Mouse (Mus musculus) lung, adult 18-20 months (tissue): ENCODE results near the gene Ms4a6c.
"Not testable (repeated sequence)": the region's sequence is repeated elsewhere in the genome, so short reads cannot be mapped to it uniquely, and the experiment has no call there.

Experiments used
- DNase-seq, 2 experiments: peaks; one replicate each; pipeline ENCODE4 v3.0.0; 2022; ENCODE audit warnings: mixed read lengths in 2 of 2

Ms4a6c gene

DNA sequence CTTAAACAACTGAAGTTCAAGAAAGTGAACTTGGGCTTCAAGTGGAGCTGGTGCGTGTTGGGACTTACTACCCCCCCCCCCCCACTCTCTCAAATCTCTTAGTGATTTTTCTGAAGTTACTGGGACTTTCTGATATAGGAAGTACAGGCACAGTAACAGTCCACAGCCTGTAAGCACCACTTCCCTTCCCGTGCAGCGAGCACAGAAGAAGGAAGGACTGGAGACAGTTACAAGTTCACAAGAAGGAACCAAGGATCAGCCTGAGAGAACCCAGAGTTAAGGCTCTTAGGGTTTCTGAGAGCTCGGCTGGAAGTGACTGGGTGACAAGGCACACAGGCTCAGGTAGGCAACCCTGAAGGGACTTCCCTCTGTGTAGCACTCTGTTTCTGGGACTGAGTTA is at the start of gene Ms4a6c:
TSS of gene Ms4a6c (plus strand) at position 152 of the 400 bp plus-strand sequence.
- DNase-seq, result not testable (repeated sequence)

- DNase-seq, result not testable (repeated sequence)
These were observed 38.0 kb upstream of the Ms4a6c start for GRCm38 (mm10) chr19:11431209-11431608.

DNA sequence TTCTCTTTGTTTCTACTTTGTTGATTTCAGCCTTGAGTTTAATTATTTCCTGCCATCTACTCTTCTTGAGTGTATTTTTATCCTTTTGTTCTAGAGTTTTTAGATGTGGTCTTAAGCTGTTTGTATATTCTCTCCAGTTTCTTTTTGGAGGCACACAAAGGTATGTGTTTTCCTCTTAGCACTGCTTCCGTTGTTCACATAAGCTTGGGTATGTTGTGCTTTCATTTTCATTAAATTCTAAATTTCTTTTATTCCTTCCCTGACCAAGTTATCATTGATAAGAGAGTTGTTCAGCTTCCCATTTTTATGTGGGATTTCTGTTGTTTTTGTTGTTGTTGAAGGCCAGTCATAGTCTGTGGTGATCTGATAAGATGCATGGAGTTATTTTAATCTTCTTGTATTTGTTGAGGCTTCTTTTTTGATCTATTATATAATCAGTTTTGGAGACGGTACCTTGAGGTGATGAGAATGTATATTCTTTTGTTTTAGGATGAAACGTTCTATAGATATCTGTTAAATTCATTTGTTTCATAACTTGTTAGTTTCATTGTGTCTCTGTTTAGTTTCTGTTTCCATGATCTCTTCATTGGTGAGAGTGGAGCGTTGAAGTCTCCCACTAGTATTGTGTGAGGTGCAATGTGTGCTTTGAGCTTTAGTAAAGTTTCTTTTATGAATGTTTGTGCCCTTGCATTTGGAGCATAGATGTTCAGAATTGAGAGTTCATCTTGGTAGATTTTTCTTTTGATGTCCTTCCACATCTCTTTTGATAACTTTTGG is 33.9 kb upstream of the Ms4a6c start:
- no peak for DNase-seq

DNA sequence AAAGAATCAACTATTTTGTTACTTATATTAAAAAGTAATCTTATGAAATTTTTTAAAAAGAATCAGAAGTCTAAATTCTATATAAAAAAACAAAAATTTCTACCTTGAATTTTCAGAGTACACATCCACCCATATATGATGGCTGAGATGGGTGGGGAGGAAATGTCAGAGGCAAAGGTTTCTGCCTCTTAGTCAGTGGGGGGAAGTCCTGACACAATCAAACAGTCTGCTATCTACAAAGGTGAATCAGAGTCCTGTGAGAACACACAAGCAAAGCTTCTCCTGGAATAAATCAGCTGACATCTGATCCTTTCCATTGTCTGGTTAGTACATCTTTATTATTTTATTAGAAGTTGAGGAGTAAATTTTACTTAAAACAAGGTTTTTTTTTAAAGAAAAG is 25.8 kb upstream of the Ms4a6c start, which contains the start of gene Ms4a4b:
TSS of gene Ms4a4b (plus strand) at position 216 of the 400 bp plus-strand sequence.
- no peak for DNase-seq

GRCm38 (mm10) chr19:11443964-11444363 is 25.2 kb upstream of the Ms4a6c start:
- DNase-seq, result no peak

DNA sequence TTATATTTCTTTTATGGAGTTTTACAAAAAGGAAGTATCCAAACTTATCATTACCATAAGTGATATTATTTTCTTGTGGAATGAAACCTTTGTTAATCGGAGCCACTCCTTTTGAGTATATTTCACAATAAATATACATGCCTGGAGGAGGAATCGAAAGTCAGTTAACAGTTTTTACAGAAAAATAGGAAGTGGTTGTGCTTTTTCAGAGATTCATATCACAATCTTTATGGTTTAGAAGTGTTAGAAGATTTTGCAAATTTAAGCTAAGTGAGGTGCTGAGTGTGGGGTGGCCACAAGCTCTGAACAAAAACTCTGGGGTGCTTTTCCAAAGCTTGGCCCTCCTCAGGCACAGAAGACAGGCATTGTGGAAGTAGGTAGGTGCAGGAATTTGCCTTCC is 21.9 kb upstream of the Ms4a6c start:
- no peak for DNase-seq

DNA sequence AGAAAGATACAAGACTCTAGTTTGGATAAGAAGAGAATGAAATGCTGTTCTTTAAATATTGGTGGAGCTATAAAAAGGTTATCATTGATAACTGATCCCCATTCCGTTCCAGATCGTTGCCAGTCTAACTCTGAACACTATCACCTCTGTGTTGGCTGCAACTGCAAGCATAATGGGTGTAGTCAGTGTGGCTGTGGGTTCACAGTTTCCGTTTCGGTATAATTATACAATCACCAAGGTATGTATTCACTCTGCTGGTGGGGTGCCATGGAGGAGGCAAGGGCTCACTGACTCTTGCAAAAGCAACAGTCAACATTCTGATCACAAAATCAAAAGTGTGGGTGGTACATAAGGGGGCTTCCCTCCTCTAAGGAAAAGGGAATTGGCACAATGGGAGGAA is 10.1 kb upstream of the Ms4a6c start:
- not testable (repeated sequence) for DNase-seq

DNA sequence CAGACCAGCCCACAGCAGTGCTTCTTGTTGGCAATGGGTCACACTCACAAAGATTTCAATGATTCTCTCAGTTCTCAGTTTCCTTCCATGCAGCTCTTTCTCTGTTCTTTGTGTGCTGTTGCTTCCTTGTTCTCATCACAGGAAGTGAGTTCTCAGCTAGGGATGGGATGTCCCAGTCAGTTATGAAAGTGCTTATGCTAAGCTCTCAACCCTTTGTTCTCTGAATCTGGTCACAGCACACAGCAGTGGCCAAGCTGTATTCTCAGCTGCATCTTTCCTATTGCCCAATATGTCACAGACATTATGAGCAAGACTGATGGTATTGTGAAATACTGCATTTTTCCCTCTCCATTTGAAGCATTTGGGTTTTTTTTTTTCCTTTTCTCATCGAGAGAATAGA is 4.4 kb upstream of the Ms4a6c start:
- peak in 1 of 2 experiments; percentile 8 for DNase-seq

- no peak for DNase-seq
These were observed 2.7 kb upstream of the Ms4a6c start for GRCm38 (mm10) chr19:11466471-11466870.

GRCm38 (mm10) chr19:11468361-11468760 is 805 bp upstream of the Ms4a6c start:
- not testable (repeated sequence) for DNase-seq

DNA sequence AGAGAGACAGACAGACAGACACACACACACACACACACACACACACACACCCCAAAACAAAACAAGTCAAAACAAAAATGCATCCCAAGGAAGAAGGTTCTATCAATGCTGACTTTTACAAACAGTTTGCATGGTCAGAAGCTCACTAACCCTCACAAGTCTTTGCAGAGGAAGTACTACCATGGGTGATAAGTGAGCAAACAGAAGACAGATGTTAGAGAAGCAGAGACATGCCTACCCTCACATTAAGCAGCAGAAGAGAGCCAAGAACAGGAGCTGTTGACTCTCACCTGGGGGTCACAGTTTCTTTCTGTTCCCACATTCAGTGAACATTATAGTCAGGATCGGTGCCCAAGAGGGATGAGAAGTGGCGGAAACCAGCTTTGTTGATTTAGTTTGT is 10.5 kb downstream of the Ms4a6c start:
- DNase-seq, result no peak

GRCm38 (mm10) chr19:11482684-11483083 is 13.5 kb downstream of the Ms4a6c start:
- no peak for DNase-seq

GRCm38 (mm10) chr19:11483941-11484340 is 14.8 kb downstream of the Ms4a6c start:
- DNase-seq, result no peak

DNA sequence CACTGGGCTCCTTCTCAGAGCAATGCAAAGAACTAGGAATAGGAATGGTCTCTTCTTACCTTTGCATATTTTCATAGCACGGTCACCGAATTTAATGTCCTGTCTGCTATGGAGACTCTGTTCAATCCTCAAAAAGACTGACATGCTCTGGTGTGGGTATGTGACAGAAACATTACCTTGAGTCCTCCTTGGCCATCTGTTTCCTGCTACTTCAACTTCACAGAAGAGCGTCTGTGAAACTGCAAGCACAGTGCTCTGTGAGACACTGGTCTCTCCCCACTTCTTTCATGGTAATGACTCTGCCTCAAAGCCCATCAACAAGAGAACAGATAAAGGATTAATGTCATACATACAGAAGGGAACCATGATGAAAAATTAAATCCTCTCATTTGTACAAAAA is 15.2 kb downstream of the Ms4a6c start:
- DNase-seq, result no peak

GRCm38 (mm10) chr19:11485266-11485665 is 16.1 kb downstream of the Ms4a6c start:
- DNase-seq, result no peak

- no peak for DNase-seq
These were observed 16.6 kb downstream of the Ms4a6c start, which contains the start of gene Gm8369 for GRCm38 (mm10) chr19:11485746-11486145. Gene Gm8369 (plus strand): TSS chr19:11485938.

GRCm38 (mm10) chr19:11486599-11486998 is 17.4 kb downstream of the Ms4a6c start:
- DNase-seq, result no peak

DNA sequence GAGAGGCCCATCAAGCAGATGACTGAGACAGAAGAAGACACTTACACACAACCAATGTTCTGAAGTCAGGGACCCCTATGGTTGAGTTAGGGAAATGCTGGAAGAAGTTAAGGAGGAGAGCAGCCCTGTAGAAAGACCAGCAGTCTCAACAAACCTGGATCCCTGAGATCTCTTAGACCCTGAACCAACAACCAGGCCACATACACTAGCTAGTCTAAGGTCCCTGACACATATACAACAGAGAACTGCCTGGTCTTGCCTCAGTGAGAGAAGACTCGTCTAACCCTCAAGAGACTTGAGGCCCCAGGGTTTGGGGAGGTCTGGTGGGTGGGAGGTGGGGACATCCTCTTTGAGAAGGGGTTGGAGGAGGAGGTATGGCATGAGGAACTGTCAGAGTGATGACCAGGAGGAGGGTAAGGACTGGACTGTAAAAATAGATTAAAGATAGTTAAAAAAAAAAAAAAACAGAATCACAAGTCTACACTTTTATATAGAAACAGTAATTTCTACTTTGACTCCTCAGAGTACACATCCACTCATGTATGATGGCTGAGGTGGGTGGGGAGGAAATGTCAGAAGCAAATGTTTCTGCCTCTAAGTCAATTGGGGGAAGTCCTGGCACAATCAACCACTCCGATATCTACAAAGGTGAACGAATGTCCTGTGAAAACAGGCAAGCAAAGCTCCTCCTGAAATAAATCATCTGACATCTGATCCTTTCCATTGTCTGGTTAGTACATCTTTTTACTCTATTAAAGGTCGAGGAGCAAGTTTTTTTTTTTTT is 22.4 kb downstream of the Ms4a6c start:
- no peak for DNase-seq

GRCm38 (mm10) chr19:11492671-11493070 is 23.5 kb downstream of the Ms4a6c start:
- DNase-seq, result no peak

DNA sequence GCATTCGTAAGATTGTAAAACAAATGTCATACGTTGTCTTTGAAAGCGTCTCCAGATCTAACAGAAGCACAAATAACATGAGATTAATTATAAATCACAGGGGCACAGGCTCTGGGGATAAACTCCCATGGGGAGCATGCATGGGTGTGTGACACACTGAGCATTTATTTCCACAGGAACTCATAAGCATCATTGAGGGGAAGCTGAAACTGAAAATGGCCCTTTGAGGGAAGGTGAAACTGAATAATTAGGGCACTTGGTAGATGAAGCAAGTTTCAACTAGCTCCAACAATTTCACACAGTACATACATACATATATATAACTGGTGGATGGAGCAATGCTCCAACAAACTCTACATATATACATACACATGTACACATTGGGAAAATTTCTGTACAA is 25.4 kb downstream of the Ms4a6c start:
- no peak for DNase-seq

DNA sequence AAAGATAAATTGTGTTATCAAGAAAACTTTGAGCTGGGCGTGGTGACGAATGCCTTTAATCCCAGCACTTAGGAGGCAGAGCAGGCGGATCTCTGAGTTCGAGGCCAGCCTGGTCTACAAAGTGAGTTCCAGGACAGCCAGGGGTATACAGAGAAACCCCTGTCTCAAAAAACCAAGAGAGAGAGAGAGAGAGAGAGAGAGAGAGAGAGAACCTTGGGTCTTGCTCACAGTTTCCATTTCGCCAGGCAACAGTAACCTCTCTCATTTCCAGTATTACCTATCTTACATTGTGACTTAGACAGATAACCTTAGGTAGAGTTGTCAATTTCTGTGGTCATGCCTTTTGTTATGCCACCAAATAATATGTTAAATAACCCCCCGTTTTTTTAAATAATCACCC is 27.2 kb downstream of the Ms4a6c start:
- DNase-seq, result no peak

- DNase-seq, result not testable (repeated sequence)
These were observed 28.1 kb downstream of the Ms4a6c start for GRCm38 (mm10) chr19:11497300-11497699.

DNA sequence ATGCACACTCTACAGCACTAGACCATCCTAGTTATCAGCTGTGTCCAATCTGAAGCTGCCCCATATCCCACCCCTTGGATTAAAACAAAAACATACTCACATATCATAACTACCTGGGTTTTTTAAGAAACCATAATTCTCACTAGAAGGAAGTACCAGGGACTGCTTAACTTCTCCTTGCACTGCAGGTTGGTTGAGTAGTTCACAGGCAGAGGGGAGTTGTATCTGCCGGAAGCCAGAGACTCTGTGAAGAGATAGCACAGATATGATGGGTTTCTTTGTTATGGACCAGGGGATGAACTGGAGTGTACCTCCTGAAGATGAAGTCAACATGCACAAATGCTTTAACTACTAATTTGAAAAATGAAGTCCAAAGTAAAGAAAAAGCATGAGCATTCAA is 31.6 kb downstream of the Ms4a6c start:
- no peak for DNase-seq

GRCm38 (mm10) chr19:11501326-11501725 is 32.2 kb downstream of the Ms4a6c start:
- DNase-seq, result no peak
